Mouse (Mus musculus): ENCODE data around the gene Orai3.
"Not testable (repeated sequence)": the region's sequence is repeated elsewhere in the genome, so short reads cannot be mapped to it uniquely, and the experiment has no call there.

The Orai3 gene

GRCm38 (mm10) chr7:127763642-127764041 lies 6.0 kb upstream of the Orai3 start:
- DNase-seq (ENCODE audit: low read depth, low spot score) = no peak

- no peak for DNase-seq (ENCODE audit: low read depth, low spot score)
These were observed 3.9 kb upstream of the Orai3 start for GRCm38 (mm10) chr7:127765756-127766155.

GRCm38 (mm10) chr7:127766851-127767609 lies 2.6 kb upstream of the Orai3 start:
- DNase-seq (ENCODE audit: low read depth, low spot score) = no peak

- DNase-seq (ENCODE audit: low read depth, low spot score) = no peak
These were observed 1.8 kb upstream of the Orai3 start for GRCm38 (mm10) chr7:127767671-127768345.

GRCm38 (mm10) chr7:127768346-127768996 lies 1.1 kb upstream of the Orai3 start:
- no peak for DNase-seq (ENCODE audit: low read depth, low spot score)

- DNase-seq (ENCODE audit: low read depth, low spot score) = peak; percentile 79
These were observed 520 bp upstream of the Orai3 start for GRCm38 (mm10) chr7:127768997-127769593.

- DNase-seq (ENCODE audit: low read depth, low spot score) = no peak
These were observed 657 bp downstream of the Orai3 start for GRCm38 (mm10) chr7:127770039-127770905.

- DNase-seq (ENCODE audit: low read depth, low spot score) = no peak
These were observed 1.6 kb downstream of the Orai3 start for GRCm38 (mm10) chr7:127771262-127771661.

GRCm38 (mm10) chr7:127772080-127772479 lies 2.5 kb downstream of the Orai3 start:
- DNase-seq (ENCODE audit: low read depth, low spot score) = no peak

- no peak for DNase-seq (ENCODE audit: low read depth, low spot score)
These were observed 2.9 kb downstream of the Orai3 start for GRCm38 (mm10) chr7:127772557-127772956.

GRCm38 (mm10) chr7:127773664-127774384 lies 4.2 kb downstream of the Orai3 start:
- DNase-seq (ENCODE audit: low read depth, low spot score) = no peak

- DNase-seq (ENCODE audit: low read depth, low spot score) = not testable (repeated sequence)
These were observed 6.2 kb downstream of the Orai3 start for GRCm38 (mm10) chr7:127775837-127776236.

- DNase-seq (ENCODE audit: low read depth, low spot score) = peak; percentile 78
These were observed 6.8 kb downstream of the Orai3 start, which contains the start of gene Setd1a for GRCm38 (mm10) chr7:127776426-127776825. TSS of gene Setd1a (plus strand) at chr7:127776670.

- peak; percentile 97 for DNase-seq (ENCODE audit: low read depth, low spot score)
These were observed 7.4 kb downstream of the Orai3 start for GRCm38 (mm10) chr7:127776878-127777473.

- DNase-seq (ENCODE audit: low read depth, low spot score) = no peak
These were observed 8.1 kb downstream of the Orai3 start for GRCm38 (mm10) chr7:127777474-127778266.

GRCm38 (mm10) chr7:127778350-127778749 lies 8.7 kb downstream of the Orai3 start:
- no peak for DNase-seq (ENCODE audit: low read depth, low spot score)

- no peak for DNase-seq (ENCODE audit: low read depth, low spot score)
These were observed 15.7 kb downstream of the Orai3 start, which contains the start of gene Gm49388 for GRCm38 (mm10) chr7:127785308-127785707. TSS of gene Gm49388 (plus strand) at chr7:127785608.

- no peak for DNase-seq (ENCODE audit: low read depth, low spot score)
These were observed 27.6 kb downstream of the Orai3 start for GRCm38 (mm10) chr7:127797076-127797845.

Measured in retina, postnatal 7 days (tissue).